Mouse (Mus musculus) testis, adult 2 months (tissue): ENCODE measurements at regions not wholly inside any gene's neighbourhood (a gene's known extent, or its start where the extent isn't known, plus 50 kb on each side); places are given as distances from the start of the nearest gene placed in this dataset.

Source experiments
- CTCF ChIP-seq: fragments of 200-500 bp; IDR thresholded peaks from 2 replicates; pipeline ENCODE4 v1.5.1; 2012; ENCODE audit warnings: low read depth, mild to moderate bottlenecking, inconsistent platforms, low read length, moderate library complexity; ENCODE audit not compliant: control insufficient read depth, insufficient read depth, insufficient replicate concordance
- POLR2A ChIP-seq: fragments of 200-500 bp; IDR thresholded peaks from 2 replicates; pipeline ENCODE4 v1.6.1; 2012; ENCODE audit warnings: low read depth, mild to moderate bottlenecking, inconsistent platforms, low read length, moderate library complexity; ENCODE audit not compliant: control insufficient read depth

- TF ChIP-seq POLR2A (no peak), CTCF (no peak)
These were observed 96.2 kb downstream of the Fam43a start for GRCm38 (mm10) chr16:30695691-30696090.
